Mouse (Mus musculus) neural tube, embryonic 13.5 days (tissue): ENCODE measurements at regions not wholly inside any gene's neighbourhood (a gene's known extent, or its start where the extent isn't known, plus 50 kb on each side); places are given as distances from the start of the nearest gene placed in this dataset.

Source experiments
- ATAC-seq: fragments of 200-750 bp; cut with Nextera tagmentation; 2 replicates; pipeline ENCODE4 v1.8.0; 2017; ENCODE audit warnings: low read depth, mild to moderate bottlenecking, moderate TSS enrichment, moderate library complexity
- H3K27ac ChIP-seq: fragments of 300-500 bp; sonication (generic); replicated peaks from 2 replicates; pipeline ENCODE4 v1.5.1; 2015; ENCODE audit warnings: moderate library complexity, mild to moderate bottlenecking, inconsistent platforms
- H3K27me3 ChIP-seq: fragments of 300-500 bp; sonication (generic); 2 replicates; pipeline ENCODE4 v1.6.1; 2015; ENCODE audit warnings: mild to moderate bottlenecking, inconsistent platforms
- H3K36me3 ChIP-seq: fragments of 300-500 bp; sonication (generic); 2 replicates; pipeline ENCODE4 v1.6.1; 2015; ENCODE audit warnings: mild to moderate bottlenecking, inconsistent platforms
- H3K4me1 ChIP-seq: fragments of 300-500 bp; sonication (generic); replicated peaks from 2 replicates; pipeline ENCODE4 v1.6.1; 2015; ENCODE audit warnings: inconsistent platforms
- H3K4me2 ChIP-seq: fragments of 300-500 bp; sonication (generic); 2 replicates; pipeline ENCODE4 v1.6.1; 2015; ENCODE audit warnings: inconsistent platforms, mild to moderate bottlenecking, moderate library complexity
- H3K4me3 ChIP-seq: fragments of 300-500 bp; sonication (generic); 2 replicates; pipeline ENCODE4 v1.5.1; 2015; ENCODE audit warnings: mild to moderate bottlenecking, inconsistent platforms
- H3K9ac ChIP-seq: fragments of 300-500 bp; sonication (generic); 2 replicates; pipeline ENCODE4 v1.6.1; 2015; ENCODE audit warnings: moderate library complexity, mild to moderate bottlenecking, inconsistent platforms
- H3K9me3 ChIP-seq: fragments of 300-500 bp; sonication (generic); 2 replicates; pipeline ENCODE4 v1.6.1; 2016; ENCODE audit warnings: inconsistent platforms
- WGBS: fragments of 180-500 bp; shearing (Covaris S2); methylation state at CpG from one replicate; pipeline ENCODE4 v1.1.7; 2015; 5-methylcytosine and 5-hydroxymethylcytosine counted together

DNA sequence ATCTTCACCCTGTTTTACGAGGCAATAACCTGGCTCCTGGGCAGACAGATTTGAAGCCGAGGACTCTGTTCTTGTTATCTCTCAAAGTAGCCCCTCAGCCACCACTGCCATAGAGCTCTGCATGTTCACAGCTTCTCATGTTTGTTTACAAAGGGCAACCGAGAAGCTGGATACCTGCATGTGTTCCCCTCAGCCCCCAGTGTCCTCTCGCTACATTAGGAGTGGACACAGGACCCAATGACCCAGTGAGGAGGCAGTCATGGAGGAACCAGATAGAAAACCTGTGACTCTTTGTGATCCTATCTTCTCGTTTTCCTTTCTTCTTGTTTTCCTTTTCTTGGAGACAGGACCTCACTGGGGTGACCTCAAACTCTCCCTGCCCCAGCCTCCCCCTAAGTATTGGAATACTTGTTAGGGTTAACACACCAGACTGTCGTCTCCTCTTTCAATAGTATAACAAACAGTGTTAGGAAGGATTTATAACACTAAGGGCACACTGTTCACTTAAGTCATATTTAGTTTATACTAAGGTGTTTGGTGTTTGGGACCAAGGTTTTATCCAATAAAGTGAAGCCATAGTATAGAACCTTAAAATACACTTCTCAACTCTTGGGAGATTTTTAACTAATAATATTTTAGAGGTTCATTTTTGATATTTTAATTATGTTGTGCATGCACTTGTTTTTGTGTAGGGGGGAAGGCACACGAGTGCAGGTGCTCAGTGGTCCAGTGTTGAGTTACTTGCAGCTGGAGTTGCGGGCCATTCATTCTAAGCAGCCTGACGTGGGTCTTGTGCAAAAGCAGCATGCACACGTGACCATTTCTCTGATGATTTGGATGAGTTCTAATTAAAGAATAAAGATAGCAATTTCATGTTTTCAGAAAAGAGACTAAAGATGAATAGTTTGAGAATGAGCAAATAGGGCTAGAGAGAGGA, 422.9 kb upstream of the BB014433 start:
- WGBS = 61% methylated on average over 10 of the region's 10 CpGs
- Histone ChIP-seq H3K4me1 (no peaks in the 10 kb centered on the region), H3K27ac (no peak overlapping the region), H3K27me3 (no peaks in the 10 kb centered on the region), H3K9me3 (no peaks in the 10 kb centered on the region), H3K9ac (no peak overlapping the region), H3K4me3 (no peak overlapping the region), H3K4me2 (no peak overlapping the region), H3K36me3 (no peaks in the 10 kb centered on the region)
- ATAC-seq = no peak

DNA sequence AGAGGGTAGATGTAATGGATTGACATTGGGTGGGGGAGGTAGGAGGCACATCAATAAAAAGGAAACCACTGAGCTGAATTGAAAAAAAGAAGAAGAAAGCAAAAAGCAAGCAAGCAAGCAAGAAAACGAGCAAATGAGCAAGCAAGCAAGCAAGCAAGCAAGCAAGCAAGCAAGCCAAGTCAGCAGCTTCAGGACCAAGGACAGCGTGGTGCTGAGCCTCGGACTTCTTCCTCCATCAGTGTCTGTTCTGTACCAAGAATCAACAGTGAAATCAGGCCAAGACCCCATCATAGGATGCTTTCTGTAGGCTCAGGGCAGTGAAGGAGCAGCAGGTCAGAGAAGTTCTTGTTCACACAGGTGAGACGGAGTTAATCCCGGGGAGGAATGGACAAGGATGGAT, 392.7 kb upstream of the BB014433 start:
- H3K4me3 ChIP-seq = no peak overlapping the region
- no peaks in the 10 kb centered on the region for H3K9me3 ChIP-seq
- WGBS = 51% methylated on average over 5 of the region's 5 CpGs
- no peak overlapping the region for H3K9ac ChIP-seq
- H3K27me3 ChIP-seq = no peaks in the 10 kb centered on the region
- no peak overlapping the region for H3K27ac ChIP-seq
- no peaks in the 10 kb centered on the region for H3K4me1 ChIP-seq
- ATAC-seq = no peak
- no peaks in the 10 kb centered on the region for H3K36me3 ChIP-seq
- H3K4me2 ChIP-seq = no peak overlapping the region

DNA sequence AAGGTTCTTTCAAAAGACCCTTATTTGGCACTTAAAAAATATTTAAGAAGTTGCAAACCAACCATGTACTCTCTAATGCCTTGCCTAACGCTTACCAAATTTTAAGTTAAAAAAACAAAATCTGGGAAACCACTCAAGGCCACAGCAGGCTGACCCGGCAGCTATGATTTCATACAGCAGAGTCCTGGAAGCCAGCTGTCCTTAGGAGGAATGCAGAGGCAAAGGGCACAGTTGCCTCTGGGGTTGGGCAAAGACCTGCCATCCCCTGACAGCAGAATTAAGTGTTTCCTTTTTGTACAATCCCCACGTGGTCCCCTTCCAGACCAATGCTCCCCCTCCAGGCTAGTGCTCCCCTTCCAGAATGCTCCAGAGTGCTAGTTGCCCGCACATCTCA, 348.8 kb upstream of the BB014433 start:
- no peak overlapping the region for H3K9ac ChIP-seq
- no peak overlapping the region for H3K4me2 ChIP-seq
- no peak overlapping the region for H3K27ac ChIP-seq
- H3K9me3 ChIP-seq = no peaks in the 10 kb centered on the region
- no peaks in the 10 kb centered on the region for H3K36me3 ChIP-seq
- no peak overlapping the region for H3K4me3 ChIP-seq
- peaks cover 8% of the 10 kb centered on the region for H3K4me1 ChIP-seq
- no peak for ATAC-seq
- 54% methylated on average over 4 of the region's 4 CpGs for WGBS
- H3K27me3 ChIP-seq = no peaks in the 10 kb centered on the region

DNA sequence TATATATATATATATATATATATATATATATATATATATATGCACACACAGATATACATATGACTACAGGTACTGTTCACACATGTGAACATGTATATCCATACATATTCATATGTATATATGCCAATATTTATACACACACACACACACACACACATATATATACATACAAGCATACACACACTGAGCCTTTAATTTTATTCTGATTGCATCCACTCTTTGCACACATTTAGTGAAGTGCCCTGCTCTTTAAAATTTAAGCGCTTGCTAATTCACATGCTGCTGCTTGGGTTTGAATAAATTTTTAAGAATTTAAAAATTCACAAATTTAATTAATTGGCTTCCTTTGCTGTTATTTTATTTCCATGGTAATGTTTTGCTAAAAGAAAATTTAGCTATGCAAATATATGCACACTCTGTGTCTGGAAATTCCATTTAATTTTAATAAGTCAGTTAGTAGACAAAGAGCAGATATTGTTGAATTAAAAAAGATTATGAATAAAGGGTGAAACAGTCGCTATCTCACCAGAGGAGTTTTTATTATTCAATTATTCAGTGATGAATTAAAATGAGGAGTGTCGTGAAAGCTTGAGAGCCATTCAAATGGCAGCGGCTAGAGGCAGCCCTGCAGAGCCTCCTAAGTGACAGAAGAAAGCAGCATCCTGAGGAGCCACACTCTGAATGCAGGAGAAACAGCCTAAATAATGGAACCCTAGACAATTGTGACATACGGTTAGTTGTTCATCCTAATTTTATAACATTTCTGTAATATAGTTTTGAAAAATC, 348.3 kb upstream of the BB014433 start:
- Histone ChIP-seq H3K27me3 (no peaks in the 10 kb centered on the region), H3K9me3 (no peaks in the 10 kb centered on the region), H3K27ac (no peak overlapping the region), H3K36me3 (no peaks in the 10 kb centered on the region), H3K9ac (no peak overlapping the region), H3K4me3 (no peak overlapping the region), H3K4me2 (no peak overlapping the region), H3K4me1 (peaks cover 8% of the 10 kb centered on the region)
- 47% methylated on average over 5 of the region's 5 CpGs for WGBS
- no peak for ATAC-seq

DNA sequence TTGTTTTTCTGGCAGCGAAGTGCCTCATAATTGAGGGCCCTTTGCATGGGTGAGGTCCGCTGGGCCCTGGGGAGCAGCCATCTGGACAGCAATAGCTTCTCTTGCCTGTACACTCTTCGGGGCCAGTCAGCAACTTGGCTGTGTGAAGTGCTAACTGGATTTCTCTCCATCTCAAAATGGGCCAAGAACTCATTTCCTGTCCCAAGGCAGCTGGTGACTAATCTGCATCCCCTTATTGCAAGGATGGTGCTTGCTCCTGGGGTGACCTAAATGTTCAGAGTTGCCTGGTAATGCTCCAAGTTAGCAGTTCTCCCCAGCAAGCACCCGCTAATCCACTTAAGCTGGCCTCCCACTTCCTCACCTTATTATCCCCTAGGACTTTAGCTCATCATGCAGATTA, 346.2 kb upstream of the BB014433 start:
- Histone ChIP-seq H3K9ac (no peak overlapping the region), H3K36me3 (no peaks in the 10 kb centered on the region), H3K27ac (no peak overlapping the region), H3K4me3 (no peak overlapping the region), H3K4me1 (peaks cover 8% of the 10 kb centered on the region), H3K27me3 (no peaks in the 10 kb centered on the region), H3K4me2 (no peak overlapping the region), H3K9me3 (no peaks in the 10 kb centered on the region)
- 80% methylated on average over 4 of the region's 4 CpGs for WGBS
- no peak for ATAC-seq

DNA sequence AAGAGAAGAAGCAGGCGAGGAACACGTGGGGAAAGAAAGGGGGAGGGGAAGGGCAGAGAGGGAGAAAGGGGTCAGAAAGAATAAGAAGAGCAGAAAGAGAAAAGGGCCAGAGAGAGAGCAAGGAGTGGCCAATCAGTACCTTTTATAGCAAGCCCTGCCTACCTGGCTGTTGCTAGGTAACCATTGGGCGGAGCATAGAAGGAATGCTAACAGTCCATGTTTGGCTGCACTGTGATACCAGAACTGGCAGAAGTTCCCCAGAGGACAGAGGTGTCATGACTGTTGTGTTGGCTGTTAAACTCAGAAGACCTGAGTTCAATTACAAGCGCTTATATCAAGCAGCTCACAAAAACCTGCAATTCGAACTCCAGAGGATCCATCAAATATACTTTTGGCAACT, 342.9 kb upstream of the BB014433 start:
- no peaks in the 10 kb centered on the region; the same call in 1 of the 2 replicates for H3K4me1 ChIP-seq
- H3K27me3 ChIP-seq = no peaks in the 10 kb centered on the region
- H3K27ac ChIP-seq = no peak overlapping the region
- no peak overlapping the region for H3K4me3 ChIP-seq
- H3K9me3 ChIP-seq = no peaks in the 10 kb centered on the region
- no peak overlapping the region for H3K4me2 ChIP-seq
- H3K36me3 ChIP-seq = no peaks in the 10 kb centered on the region
- ATAC-seq = no peak
- 89% methylated on average over 5 of the region's 5 CpGs for WGBS
- H3K9ac ChIP-seq = no peak overlapping the region

DNA sequence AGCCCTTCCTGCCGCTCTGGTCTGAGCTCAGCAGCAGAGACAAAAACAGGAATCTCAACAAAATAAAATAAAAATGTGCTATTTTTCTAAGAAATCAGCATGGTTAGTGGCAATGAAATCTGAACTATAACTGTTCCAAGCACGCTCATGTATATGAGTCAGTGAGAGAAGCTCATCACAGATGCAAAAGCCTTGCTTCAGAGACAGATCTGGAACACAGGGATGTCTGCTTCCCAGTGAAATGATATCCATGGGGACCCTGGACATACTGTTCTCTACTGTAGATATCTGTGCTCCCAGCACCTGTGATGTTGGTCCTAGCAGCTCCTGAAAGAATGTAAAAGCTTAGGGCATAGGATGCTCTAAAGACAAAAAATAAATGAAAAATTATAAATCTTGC, 321.2 kb upstream of the BB014433 start:
- no peaks in the 10 kb centered on the region for H3K4me1 ChIP-seq
- ATAC-seq = no peak
- H3K9ac ChIP-seq = no peak overlapping the region
- WGBS = 77% methylated on average over 2 of the region's 2 CpGs
- H3K9me3 ChIP-seq = no peaks in the 10 kb centered on the region
- no peaks in the 10 kb centered on the region for H3K27me3 ChIP-seq
- no peaks in the 10 kb centered on the region for H3K36me3 ChIP-seq
- H3K4me3 ChIP-seq = no peak overlapping the region
- H3K4me2 ChIP-seq = no peak overlapping the region
- no peak overlapping the region for H3K27ac ChIP-seq

DNA sequence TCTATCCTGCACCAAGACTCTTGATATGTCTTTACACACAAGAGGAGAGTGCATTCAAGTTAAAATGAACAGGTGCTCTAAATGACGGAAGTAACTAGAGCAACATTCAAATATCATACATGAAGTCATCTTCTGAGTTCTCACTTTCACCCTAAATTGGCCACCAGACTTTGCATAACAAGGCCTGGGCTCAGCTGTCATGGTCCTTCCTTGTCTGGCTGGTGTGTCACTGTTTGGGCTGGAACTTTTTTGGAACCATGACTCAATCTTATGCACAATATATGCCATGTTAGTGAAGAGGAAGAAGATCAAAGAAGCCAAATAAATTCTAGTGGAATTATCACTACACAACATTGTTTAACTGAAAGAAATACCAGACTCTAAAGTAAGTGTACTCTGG, 318.7 kb upstream of the BB014433 start:
- Histone ChIP-seq H3K27ac (no peak overlapping the region), H3K4me3 (no peak overlapping the region), H3K9me3 (no peaks in the 10 kb centered on the region), H3K27me3 (no peaks in the 10 kb centered on the region), H3K4me2 (no peak overlapping the region), H3K9ac (no peak overlapping the region), H3K4me1 (no peaks in the 10 kb centered on the region), H3K36me3 (no peaks in the 10 kb centered on the region)
- WGBS = 100% methylated on average over 1 of the region's 1 CpGs
- ATAC-seq = no peak

DNA sequence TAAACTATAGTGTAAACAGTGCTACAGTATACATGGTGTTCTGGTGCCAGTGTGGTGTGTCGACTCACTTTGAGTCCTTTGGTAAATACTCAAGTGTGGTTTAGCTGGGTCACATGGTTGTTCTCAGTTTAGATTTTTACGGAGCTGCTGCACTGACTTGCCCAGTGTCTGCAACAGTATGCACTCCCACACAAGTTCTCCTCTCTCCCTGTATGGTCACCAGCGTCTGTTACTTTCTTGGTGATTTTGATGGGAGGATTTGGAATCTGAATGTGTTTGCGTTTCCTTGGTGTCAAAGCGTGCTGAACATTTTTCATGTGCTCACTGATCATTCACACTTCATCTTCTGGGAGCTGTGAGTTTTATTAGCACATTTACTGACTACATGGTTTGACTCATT, 298.3 kb upstream of the BB014433 start:
- Histone ChIP-seq H3K36me3 (no peaks in the 10 kb centered on the region), H3K4me1 (no peaks in the 10 kb centered on the region), H3K4me2 (no peak overlapping the region), H3K27me3 (no peaks in the 10 kb centered on the region), H3K27ac (no peak overlapping the region), H3K9me3 (no peaks in the 10 kb centered on the region), H3K9ac (no peak overlapping the region), H3K4me3 (no peak overlapping the region)
- ATAC-seq = no peak
- 92% methylated on average over 5 of the region's 5 CpGs for WGBS

DNA sequence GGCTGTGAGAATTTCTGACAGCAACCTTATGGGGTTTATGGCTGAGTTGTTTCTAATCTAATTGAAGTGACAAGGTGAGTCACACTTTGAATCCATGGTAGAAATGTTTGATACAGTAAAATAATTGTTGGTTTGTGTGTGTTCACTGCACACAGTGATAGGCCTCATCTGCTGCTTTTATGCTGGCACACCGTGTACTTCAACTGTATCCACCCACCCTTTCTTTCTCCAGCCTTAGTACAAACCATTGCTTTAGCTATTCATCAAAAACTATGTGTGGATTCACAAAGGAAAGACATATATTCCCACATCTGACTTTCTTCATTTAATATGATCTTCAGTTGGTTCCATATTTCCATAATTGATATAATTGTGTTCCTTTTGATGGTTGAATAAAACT, 297.7 kb upstream of the BB014433 start:
- H3K9ac ChIP-seq = no peak overlapping the region
- no peaks in the 10 kb centered on the region for H3K27me3 ChIP-seq
- no peaks in the 10 kb centered on the region for H3K9me3 ChIP-seq
- H3K36me3 ChIP-seq = no peaks in the 10 kb centered on the region
- WGBS = 86% methylated on average over 1 of the region's 1 CpGs
- H3K4me2 ChIP-seq = no peak overlapping the region
- no peaks in the 10 kb centered on the region for H3K4me1 ChIP-seq
- H3K27ac ChIP-seq = no peak overlapping the region
- no peak overlapping the region for H3K4me3 ChIP-seq
- no peak for ATAC-seq

DNA sequence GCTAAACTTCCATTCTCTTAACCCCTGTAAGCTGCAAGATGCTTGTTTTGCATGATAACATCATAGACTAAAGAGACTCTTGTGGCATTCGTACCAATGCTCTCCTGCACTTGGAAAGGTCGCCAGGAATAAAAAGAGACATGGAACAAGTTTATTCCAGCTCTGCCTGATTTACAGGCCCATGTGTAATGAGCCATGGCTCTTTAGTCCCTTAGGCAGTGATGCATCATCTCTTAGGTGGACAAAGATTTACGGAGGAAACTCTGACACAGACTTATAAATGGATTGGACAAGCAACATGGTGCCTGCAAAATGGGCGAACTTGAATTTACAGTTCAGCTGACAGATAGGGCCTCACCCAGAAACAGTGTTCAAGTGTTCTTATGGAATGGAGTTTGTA, 288.7 kb upstream of the BB014433 start:
- Histone ChIP-seq H3K9ac (no peak overlapping the region), H3K4me3 (no peak overlapping the region), H3K4me2 (no peak overlapping the region), H3K4me1 (no peaks in the 10 kb centered on the region), H3K27me3 (no peaks in the 10 kb centered on the region), H3K36me3 (no peaks in the 10 kb centered on the region), H3K9me3 (no peaks in the 10 kb centered on the region), H3K27ac (no peak overlapping the region)
- 60% methylated on average over 4 of the region's 4 CpGs for WGBS
- ATAC-seq = no peak

DNA sequence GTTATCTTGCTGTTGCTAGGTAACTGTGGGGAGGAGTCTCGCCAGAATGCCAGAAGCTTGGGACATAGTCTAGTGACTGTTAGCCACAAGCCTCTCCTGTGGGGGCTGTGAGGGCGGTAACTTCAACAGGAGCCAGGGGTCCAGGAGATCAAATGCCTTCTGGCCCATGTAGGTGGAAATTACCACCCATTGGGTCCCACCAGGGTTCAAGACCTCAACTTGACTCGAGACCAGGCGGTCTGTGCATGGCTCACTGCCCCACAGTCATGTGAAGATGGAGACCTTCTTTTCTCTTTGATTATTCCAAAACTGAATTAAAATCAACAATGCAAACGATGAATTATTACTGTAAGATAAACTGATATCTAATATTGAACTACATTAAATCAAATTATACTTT, 281.4 kb upstream of the BB014433 start:
- WGBS = 58% methylated on average over 5 of the region's 5 CpGs
- no peak overlapping the region for H3K9ac ChIP-seq
- H3K4me3 ChIP-seq = no peak overlapping the region
- no peak for ATAC-seq
- H3K27me3 ChIP-seq = no peaks in the 10 kb centered on the region
- no peaks in the 10 kb centered on the region for H3K9me3 ChIP-seq
- no peaks in the 10 kb centered on the region for H3K36me3 ChIP-seq
- no peak overlapping the region for H3K4me2 ChIP-seq
- H3K4me1 ChIP-seq = peaks cover 4% of the 10 kb centered on the region; the same call in 1 of the 2 replicates
- no peak overlapping the region for H3K27ac ChIP-seq
